Mouse (Mus musculus): ENCODE measurements around the gene Spryd3.

DNA sequence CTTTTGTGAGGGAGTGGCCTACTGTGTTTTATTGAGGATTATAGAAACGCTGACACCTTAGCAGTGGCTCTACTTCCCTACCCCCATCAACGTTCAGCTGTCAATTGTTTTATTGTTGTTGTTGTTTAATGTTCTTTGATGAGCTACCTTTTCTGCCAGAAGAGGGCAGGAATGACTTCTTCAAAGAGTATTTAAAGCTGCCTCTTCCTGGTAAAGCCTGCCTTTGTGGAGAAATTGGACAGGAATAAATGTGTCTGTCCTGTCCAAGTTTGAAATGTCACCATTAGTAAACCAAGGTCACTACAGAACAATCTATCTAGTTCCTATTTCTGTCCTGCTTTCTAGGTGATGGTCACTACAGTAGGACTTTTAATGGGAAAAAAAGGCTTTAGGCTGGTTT is 41.9 kb downstream of the Spryd3 start:
- TF ChIP-seq CTCF (IDR thresholded peaks at IDR 0.05; ENCODE audit: borderline replicate concordance, extremely low read depth, insufficient read depth, insufficient read length) (no peak), POLR2A (IDR thresholded peaks at IDR 0.05; ENCODE audit: borderline replicate concordance, extremely low read depth, insufficient read depth, insufficient read length, poor library complexity, severe bottlenecking) (no peak)
